Mouse (Mus musculus): Measurements from ENCODE around the gene Map3k5. TPM values are rescaled to one million over a fixed set of nuclear protein-coding genes. Genes with fewer than 3 reads are reported as not detected.

Gene Map3k5
- polyA plus RNA-seq, 1 experiment = 1.0 TPM

- no peaks in the 10 kb centered on the region for H3K36me3 ChIP-seq (ENCODE audit: control insufficient read depth, insufficient read depth, low read length)
- H3K27me3 ChIP-seq (ENCODE audit: control insufficient read depth, insufficient read depth, low read length) = no peaks in the 10 kb centered on the region
- no peak overlapping the region for H3K27ac ChIP-seq (ENCODE audit: control insufficient read depth, insufficient read depth, low read depth, low read length)
- no peak for TF ChIP-seq CTCF (IDR thresholded peaks at IDR 0.05; ENCODE audit: control insufficient read depth, insufficient read depth, insufficient replicate concordance, low read depth, low read length)
- TF ChIP-seq POLR2A (IDR thresholded peaks at IDR 0.05; ENCODE audit: control insufficient read depth, low read depth, low read length) = no peak
- H3K4me3 ChIP-seq (ENCODE audit: control insufficient read depth, low read depth, low read length) = no peak overlapping the region
- H3K4me1 ChIP-seq (ENCODE audit: control insufficient read depth, insufficient read depth, low read length) = no peaks in the 10 kb centered on the region
These were observed 71.2 kb downstream of the Map3k5 start for GRCm38 (mm10) chr10:20005491-20005952.

GRCm38 (mm10) chr10:20006333-20007093, 72.2 kb downstream of the Map3k5 start:
- Histone ChIP-seq H3K4me3 (ENCODE audit: control insufficient read depth, low read depth, low read length) (no peak overlapping the region), H3K27ac (ENCODE audit: control insufficient read depth, insufficient read depth, low read depth, low read length) (peak overlapping the region; percentile 53; the same call in 1 of the 2 replicates), H3K36me3 (ENCODE audit: control insufficient read depth, insufficient read depth, low read length) (no peaks in the 10 kb centered on the region), H3K27me3 (ENCODE audit: control insufficient read depth, insufficient read depth, low read length) (no peaks in the 10 kb centered on the region), H3K4me1 (ENCODE audit: control insufficient read depth, insufficient read depth, low read length) (no peaks in the 10 kb centered on the region)
- TF ChIP-seq CTCF (IDR thresholded peaks at IDR 0.05; ENCODE audit: control insufficient read depth, insufficient read depth, insufficient replicate concordance, low read depth, low read length) = no peak
- TF ChIP-seq POLR2A (IDR thresholded peaks at IDR 0.05; ENCODE audit: control insufficient read depth, low read depth, low read length) = no peak

- Histone ChIP-seq H3K4me1 (ENCODE audit: control insufficient read depth, insufficient read depth, low read length) (no peaks in the 10 kb centered on the region), H3K36me3 (ENCODE audit: control insufficient read depth, insufficient read depth, low read length) (no peaks in the 10 kb centered on the region), H3K4me3 (ENCODE audit: control insufficient read depth, low read depth, low read length) (no peak overlapping the region), H3K27ac (ENCODE audit: control insufficient read depth, insufficient read depth, low read depth, low read length) (no peak overlapping the region), H3K27me3 (ENCODE audit: control insufficient read depth, insufficient read depth, low read length) (no peaks in the 10 kb centered on the region)
- TF ChIP-seq CTCF (IDR thresholded peaks at IDR 0.05; ENCODE audit: control insufficient read depth, insufficient read depth, insufficient replicate concordance, low read depth, low read length) (no peak), POLR2A (IDR thresholded peaks at IDR 0.05; ENCODE audit: control insufficient read depth, low read depth, low read length) (no peak)
These were observed 75.0 kb downstream of the Map3k5 start for GRCm38 (mm10) chr10:20009310-20009709.

- Histone ChIP-seq H3K4me1 (ENCODE audit: control insufficient read depth, insufficient read depth, low read length) (no peaks in the 10 kb centered on the region), H3K36me3 (ENCODE audit: control insufficient read depth, insufficient read depth, low read length) (no peaks in the 10 kb centered on the region), H3K27ac (ENCODE audit: control insufficient read depth, insufficient read depth, low read depth, low read length) (no peak overlapping the region), H3K4me3 (ENCODE audit: control insufficient read depth, low read depth, low read length) (no peak overlapping the region), H3K27me3 (ENCODE audit: control insufficient read depth, insufficient read depth, low read length) (no peaks in the 10 kb centered on the region)
- TF ChIP-seq CTCF (IDR thresholded peaks at IDR 0.05; ENCODE audit: control insufficient read depth, insufficient read depth, insufficient replicate concordance, low read depth, low read length) (no peak), POLR2A (IDR thresholded peaks at IDR 0.05; ENCODE audit: control insufficient read depth, low read depth, low read length) (no peak)
These were observed 75.7 kb downstream of the Map3k5 start for GRCm38 (mm10) chr10:20010018-20010417.

- Histone ChIP-seq H3K27ac (ENCODE audit: control insufficient read depth, insufficient read depth, low read depth, low read length) (no peak overlapping the region), H3K4me1 (ENCODE audit: control insufficient read depth, insufficient read depth, low read length) (no peaks in the 10 kb centered on the region), H3K36me3 (ENCODE audit: control insufficient read depth, insufficient read depth, low read length) (no peaks in the 10 kb centered on the region), H3K27me3 (ENCODE audit: control insufficient read depth, insufficient read depth, low read length) (no peaks in the 10 kb centered on the region), H3K4me3 (ENCODE audit: control insufficient read depth, low read depth, low read length) (no peak overlapping the region)
- TF ChIP-seq POLR2A (IDR thresholded peaks at IDR 0.05; ENCODE audit: control insufficient read depth, low read depth, low read length) (no peak), CTCF (IDR thresholded peaks at IDR 0.05; ENCODE audit: control insufficient read depth, insufficient read depth, insufficient replicate concordance, low read depth, low read length) (no peak)
These were observed 84.1 kb downstream of the Map3k5 start for GRCm38 (mm10) chr10:20018406-20018805.

GRCm38 (mm10) chr10:20018806-20019205, 84.5 kb downstream of the Map3k5 start:
- Histone ChIP-seq H3K4me1 (ENCODE audit: control insufficient read depth, insufficient read depth, low read length) (no peaks in the 10 kb centered on the region), H3K36me3 (ENCODE audit: control insufficient read depth, insufficient read depth, low read length) (no peaks in the 10 kb centered on the region), H3K4me3 (ENCODE audit: control insufficient read depth, low read depth, low read length) (no peak overlapping the region), H3K27ac (ENCODE audit: control insufficient read depth, insufficient read depth, low read depth, low read length) (no peak overlapping the region), H3K27me3 (ENCODE audit: control insufficient read depth, insufficient read depth, low read length) (no peaks in the 10 kb centered on the region)
- TF ChIP-seq POLR2A (IDR thresholded peaks at IDR 0.05; ENCODE audit: control insufficient read depth, low read depth, low read length) = no peak
- no peak for TF ChIP-seq CTCF (IDR thresholded peaks at IDR 0.05; ENCODE audit: control insufficient read depth, insufficient read depth, insufficient replicate concordance, low read depth, low read length)

GRCm38 (mm10) chr10:20021256-20021655, 87.0 kb downstream of the Map3k5 start:
- TF ChIP-seq POLR2A (IDR thresholded peaks at IDR 0.05; ENCODE audit: control insufficient read depth, low read depth, low read length) (no peak), CTCF (IDR thresholded peaks at IDR 0.05; ENCODE audit: control insufficient read depth, insufficient read depth, insufficient replicate concordance, low read depth, low read length) (no peak)
- Histone ChIP-seq H3K36me3 (ENCODE audit: control insufficient read depth, insufficient read depth, low read length) (no peaks in the 10 kb centered on the region), H3K4me3 (ENCODE audit: control insufficient read depth, low read depth, low read length) (no peak overlapping the region), H3K4me1 (ENCODE audit: control insufficient read depth, insufficient read depth, low read length) (no peaks in the 10 kb centered on the region), H3K27me3 (ENCODE audit: control insufficient read depth, insufficient read depth, low read length) (no peaks in the 10 kb centered on the region), H3K27ac (ENCODE audit: control insufficient read depth, insufficient read depth, low read depth, low read length) (no peak overlapping the region)

Data from testis, adult 2 months (tissue).